Mouse (Mus musculus) retina, embryonic 14.5 days (tissue): Measurements from ENCODE around the gene Gm13275.
"Not testable (repeated sequence)": the region's sequence is repeated elsewhere in the genome, so short reads cannot be mapped to it uniquely, and the experiment has no call there.

Experiments
- DNase-seq: peaks from one replicate; pipeline ENCODE4 v3.0.0-alpha.2; 2015; ENCODE audit warnings: low spot score

The Gm13275 gene

DNA sequence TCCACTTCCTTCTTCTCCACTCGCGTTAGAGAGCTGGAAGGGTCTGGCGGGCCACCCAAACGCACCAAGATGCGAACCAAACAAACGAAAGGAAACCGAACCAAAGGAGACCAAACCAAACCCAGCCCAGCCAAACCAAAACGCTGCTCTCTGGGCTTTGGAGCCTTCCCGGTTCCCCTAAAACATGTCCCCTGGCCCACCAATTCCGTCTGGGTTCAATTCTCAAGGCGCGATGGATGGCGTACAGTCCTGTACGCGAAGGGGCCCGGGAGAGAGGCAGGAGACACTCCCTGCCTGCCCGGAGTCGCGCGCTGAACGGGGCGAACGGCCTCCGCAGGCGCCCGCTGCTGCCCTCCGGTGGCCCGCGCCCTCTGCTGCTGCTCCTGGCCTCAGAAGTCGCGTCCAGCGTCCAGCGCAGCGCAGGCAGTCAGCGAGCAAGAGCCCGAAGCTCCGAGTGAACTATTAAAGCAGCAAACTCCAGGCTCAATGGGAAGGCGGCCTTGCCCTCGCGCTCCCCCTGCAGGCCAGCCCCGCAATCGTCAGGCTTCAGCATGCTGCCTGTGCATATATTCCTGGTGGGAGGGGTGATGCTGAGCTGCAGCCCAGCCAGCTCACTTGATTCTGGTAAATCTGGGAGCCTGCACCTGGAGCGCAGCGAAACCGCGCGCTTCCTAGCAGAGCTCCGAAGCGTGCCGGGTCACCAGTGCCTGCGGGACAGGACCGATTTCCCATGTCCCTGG, at the start of gene Gm13275:
Gm13275 (plus strand) TSS at position 552 of the 740 bp plus-strand sequence.
- DNase-seq, result not testable (repeated sequence)

DNA sequence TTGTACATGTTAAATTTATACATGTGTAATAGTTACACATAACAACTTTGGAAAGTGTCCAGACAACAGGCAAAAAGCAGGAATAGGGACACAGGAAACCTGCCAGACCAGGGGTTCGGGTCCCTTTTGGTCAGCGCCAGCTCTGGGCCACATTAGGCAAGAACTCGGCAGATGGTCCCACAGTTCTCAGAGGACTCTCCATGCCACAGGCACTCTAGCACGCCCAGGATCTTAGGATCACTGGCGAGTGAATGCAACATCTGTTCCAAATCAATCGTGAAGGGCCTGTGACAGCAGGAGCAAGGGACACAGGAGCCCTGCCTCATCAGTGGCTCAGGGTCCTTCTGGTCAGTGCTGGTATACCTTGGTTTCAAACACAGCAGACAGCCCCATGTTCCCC, 44.4 kb upstream of the Gm13275 start:
- no peak for DNase-seq

DNA sequence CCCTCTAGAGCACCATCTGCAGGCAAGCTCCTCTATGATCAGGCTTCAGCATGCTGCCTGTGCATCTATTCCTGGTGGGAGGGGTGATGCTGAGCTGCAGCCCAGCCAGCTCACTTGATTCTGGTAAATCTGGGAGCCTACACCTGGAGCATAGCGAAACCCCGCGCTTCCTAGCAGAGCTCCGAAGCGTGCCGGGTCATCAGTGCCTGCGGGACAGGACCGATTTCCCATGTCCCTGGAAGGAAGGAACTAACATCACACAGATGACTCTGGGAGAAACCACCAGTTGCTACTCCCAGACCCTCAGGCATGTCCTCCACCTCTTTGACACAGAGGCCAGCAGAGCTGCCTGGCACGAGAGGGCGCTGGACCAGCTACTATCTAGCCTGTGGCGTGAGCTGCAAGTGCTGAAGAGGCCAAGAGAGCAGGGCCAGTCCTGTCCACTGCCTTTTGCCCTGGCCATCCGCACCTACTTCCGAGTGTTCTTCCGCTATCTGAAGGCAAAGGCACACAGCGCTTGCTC, 39.4 kb upstream of the Gm13275 start, which contains the start of gene Gm13271:
Gm13271 (plus strand) TSS at position 51 of the 523 bp plus-strand sequence.
- not testable (repeated sequence) for DNase-seq

DNA sequence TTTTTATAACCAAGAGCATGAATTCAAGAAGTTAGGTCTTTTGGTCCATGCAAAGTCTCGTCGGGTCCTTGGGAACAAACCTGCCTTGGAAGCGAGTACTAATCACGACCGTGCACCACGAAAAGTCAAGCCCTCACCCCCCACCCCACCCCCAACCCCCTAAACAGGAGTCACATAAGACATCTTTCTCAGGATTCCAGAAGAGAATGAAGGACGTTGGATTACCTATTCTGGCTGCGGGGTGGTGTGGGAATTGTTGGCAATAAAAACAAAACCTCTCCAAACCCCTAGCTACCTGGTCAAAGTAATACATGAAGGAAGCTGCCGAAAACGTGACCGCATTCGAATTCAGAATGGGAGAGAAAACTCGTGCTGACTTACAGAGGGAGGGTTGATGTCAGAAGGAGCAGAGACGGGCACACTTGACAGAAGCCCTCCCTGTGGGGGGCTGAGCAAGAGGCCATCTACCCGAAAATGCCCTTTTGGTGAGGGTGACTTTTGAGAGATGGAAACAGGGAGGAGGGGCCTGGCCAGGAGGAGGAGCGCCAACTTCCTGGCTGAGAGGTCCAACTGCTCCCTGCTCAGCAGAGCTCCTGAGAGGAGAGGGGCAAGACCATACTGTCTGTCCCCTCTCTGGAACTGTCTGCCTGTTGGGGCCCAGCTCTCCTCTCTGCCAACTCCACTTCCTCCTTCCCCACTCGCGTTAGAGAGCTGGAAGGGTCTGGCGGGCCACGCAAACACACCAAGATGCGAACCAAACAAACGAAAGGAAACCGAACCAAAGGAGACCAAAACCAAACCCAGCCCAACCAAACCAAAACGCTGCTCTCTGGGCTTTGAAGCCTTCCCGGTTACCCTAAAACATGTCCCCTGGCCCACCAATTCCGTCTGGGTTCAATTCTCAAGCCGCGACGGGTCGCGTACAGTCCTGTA, 37.4 kb upstream of the Gm13275 start:
- not testable (repeated sequence) for DNase-seq

DNA sequence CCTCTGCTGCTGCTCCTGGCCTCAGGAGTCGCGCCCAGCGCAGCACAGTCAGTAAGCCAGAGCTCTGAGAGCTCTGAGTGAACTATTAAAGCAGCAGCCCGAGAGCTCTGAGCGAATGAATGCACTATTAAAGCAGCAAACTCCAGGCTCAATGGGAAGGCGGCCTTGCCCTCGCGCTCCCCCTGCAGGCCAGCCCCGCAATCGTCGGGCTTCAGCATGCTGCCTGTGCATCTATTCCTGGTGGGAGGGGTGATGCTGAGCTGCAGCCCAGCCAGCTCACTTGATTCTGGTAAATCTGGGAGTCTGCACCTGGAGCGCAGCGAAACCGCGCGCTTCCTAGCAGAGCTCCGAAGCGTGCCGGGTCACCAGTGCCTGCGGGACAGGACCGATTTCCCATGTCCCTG, 36.7 kb upstream of the Gm13275 start:
- DNase-seq, result not testable (repeated sequence)

DNA sequence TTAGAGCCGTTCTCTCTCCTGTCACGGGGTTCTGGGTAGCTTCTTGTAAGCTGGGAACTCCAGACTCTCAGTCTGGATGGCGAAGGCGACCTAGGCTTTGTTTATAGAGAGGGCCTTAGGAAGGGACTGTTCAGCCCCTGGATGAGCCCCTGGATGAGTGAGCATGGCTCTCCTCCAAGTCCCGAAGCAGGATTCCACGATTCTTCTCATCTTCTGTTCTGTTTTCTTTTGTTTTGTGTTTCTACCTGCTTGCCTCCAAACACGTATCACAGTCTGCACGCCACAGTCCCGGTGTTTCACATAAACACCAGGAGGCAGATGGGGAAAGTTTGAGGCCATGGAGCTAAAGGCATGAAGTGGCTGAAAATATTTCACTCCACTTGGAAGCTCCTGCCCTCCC, 35.5 kb upstream of the Gm13275 start:
- DNase-seq, result not testable (repeated sequence)

DNA sequence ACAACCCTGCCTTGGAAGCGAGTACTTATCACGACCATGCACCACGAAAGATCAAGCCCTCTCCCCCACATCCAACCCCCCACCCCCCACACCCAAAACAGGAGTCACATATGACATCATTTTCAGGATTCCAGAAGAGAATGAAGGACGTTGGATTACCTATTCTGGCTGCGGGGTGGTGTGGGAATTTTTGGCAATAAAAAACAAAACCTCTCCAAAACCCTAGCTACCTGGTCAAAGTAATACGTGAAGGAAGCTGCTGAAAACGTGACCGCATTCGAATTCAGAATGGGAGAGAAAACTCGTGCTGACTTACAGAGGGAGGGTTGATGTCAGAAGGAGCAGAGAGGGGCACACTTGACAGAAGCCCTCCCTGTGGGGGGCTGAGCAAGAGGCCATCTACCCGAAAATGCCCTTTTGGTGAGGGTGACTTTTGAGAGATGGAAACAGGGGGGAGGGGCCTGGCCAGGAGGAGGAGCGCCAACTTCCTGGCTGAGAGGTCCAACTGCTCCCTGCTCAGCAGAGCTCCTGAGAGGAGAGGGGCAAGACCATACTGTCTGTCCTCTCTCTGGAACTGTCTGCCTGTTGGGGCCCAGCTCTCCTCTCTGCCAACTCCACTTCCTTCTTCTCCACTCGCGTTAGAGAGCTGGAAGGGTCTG, 34.5 kb upstream of the Gm13275 start, which contains the start of gene Gm13283:
Gm13283 (plus strand) TSS at position 510 of the 659 bp plus-strand sequence.
- not testable (repeated sequence) for DNase-seq

DNA sequence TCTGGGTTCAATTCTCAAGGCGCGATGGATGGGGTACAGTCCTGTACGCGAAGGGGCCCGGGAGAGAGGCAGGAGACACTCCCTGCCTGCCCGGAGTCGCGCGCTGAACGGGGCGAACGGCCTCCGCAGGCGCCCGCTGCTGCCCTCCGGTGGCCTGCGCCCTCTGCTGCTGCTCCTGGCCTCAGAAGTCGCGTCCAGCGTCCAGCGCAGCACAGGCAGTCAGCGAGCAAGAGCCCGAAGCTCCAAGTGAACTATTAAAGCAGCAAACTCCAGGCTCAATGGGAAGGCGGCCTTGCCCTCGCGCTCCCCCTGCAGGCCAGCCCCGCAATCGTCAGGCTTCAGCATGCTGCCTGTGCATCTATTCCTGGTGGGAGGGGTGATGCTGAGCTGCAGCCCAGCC, 33.9 kb upstream of the Gm13275 start:
- not testable (repeated sequence) for DNase-seq

DNA sequence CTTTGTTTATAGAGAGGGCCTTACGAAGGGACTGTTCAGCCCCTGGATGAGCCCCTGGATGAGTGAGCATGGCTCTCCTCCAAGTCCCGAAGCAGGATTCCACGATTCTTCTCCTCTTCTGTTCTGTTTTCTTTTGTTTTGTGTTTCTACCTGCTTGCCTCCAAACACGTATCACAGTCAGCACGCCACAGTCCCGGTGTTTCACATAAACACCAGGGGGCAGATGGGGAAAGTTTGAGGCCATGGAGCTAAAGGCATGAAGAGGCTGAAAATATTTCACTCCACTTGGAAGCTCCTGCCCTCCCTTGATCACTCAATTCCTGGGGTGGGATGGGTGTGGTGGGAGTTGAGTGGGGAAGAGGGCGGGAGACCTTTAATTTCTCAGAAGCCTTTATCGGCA, 32.5 kb upstream of the Gm13275 start:
- not testable (repeated sequence) for DNase-seq

DNA sequence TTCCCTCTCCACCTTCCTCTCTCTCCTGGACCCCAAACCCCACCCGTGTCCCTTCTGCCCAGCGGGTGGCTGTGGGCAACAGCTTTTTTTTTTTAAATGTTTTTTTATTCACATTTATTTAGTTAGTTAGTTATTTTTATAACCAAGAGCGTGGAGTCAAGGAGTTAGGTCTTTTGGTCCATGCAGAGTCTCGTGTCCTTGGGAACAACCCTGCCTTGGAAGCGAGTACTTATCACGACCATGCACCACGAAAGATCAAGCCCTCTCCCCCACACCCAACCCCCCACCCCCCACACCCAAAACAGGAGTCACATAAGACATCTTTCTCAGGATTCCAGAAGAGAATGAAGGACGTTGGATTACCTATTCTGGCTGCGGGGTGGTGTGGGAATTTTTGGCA, 31.9 kb upstream of the Gm13275 start:
- DNase-seq, result not testable (repeated sequence)

DNA sequence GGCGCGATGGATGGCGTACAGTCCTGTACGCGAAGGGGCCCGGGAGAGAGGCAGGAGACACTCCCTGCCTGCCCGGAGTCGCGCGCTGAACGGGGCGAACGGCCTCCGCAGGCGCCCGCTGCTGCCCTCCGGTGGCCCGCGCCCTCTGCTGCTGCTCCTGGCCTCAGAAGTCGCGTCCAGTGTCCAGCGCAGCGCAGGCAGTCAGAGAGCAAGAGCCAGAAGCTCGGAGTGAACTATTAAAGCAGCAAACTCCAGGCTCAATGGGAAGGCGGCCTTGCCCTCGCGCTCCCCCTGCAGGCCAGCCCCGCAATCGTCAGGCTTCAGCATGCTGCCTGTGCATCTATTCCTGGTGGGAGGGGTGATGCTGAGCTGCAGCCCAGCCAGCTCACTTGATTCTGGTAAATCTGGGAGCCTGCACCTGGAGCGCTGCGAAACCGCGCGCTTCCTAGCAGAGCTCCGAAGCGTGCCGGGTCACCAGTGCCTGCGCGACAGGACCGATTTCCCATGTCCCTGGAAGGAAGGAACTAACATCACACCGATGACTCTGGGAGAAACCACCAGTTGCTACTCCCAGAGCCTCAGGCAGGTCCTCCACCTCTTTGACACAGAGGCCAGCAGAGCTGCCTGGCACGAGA, 30.8 kb upstream of the Gm13275 start:
- DNase-seq, result peak; percentile 29

DNA sequence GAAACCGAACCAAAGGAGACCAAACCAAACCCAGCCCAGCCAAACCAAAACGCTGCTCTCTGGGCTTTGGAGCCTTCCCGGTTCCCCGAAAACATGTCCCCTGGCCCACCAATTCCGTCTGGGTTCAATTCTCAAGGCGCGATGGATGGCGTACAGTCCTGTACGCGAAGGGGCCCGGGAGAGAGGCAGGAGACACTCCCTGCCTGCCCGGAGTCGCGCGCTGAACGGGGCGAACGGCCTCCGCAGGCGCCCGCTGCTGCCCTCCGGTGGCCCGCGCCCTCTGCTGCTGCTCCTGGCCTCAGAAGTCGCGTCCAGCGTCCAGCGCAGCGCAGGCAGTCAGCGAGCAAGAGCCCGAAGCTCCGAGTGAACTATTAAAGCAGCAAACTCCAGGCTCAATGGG, 20.8 kb upstream of the Gm13275 start, which contains the start of gene Gm13290:
Gm13290 (plus strand) TSS at position 301 of the 400 bp plus-strand sequence.
- DNase-seq, result not testable (repeated sequence)

DNA sequence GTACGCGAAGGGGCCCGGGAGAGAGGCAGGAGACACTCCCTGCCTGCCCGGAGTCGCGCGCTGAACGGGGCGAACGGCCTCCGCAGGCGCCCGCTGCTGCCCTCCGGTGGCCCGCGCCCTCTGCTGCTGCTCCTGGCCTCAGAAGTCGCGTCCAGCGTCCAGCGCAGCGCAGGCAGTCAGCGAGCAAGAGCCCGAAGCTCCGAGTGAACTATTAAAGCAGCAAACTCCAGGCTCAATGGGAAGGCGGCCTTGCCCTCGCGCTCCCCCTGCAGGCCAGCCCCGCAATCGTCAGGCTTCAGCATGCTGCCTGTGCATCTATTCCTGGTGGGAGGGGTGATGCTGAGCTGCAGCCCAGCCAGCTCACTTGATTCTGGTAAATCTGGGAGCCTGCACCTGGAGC, 17.7 kb upstream of the Gm13275 start, which contains the start of gene Gm13289:
Gm13289 (plus strand) TSS at position 301 of the 400 bp plus-strand sequence.
- DNase-seq, result not testable (repeated sequence)

DNA sequence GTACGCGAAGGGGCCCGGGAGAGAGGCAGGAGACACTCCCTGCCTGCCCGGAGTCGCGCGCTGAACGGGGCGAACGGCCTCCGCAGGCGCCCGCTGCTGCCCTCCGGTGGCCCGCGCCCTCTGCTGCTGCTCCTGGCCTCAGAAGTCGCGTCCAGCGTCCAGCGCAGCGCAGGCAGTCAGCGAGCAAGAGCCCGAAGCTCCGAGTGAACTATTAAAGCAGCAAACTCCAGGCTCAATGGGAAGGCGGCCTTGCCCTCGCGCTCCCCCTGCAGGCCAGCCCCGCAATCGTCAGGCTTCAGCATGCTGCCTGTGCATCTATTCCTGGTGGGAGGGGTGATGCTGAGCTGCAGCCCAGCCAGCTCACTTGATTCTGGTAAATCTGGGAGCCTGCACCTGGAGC, 14.7 kb upstream of the Gm13275 start, which contains the start of gene Gm13272:
Gm13272 (plus strand) TSS at position 301 of the 400 bp plus-strand sequence.
- DNase-seq, result not testable (repeated sequence)

DNA sequence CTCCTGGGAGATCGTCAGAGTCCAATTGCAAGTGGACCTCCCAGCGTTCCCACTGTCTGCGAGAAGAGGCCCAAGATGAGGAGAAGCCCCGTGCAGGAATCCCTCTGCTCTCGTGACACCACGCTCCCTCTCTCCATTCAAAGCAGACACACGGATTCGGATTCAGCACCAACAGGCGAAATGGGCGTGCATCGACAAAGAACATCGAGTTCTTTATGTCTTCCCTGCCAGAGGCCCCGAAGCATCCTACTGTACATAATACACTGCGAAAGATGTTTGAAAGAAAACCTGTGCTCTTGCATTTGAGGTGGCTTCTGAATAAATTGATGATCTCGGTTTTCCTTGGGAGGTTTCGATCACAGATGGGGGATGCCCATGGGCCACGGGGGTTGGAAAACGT, 14.0 kb upstream of the Gm13275 start:
- not testable (repeated sequence) for DNase-seq

DNA sequence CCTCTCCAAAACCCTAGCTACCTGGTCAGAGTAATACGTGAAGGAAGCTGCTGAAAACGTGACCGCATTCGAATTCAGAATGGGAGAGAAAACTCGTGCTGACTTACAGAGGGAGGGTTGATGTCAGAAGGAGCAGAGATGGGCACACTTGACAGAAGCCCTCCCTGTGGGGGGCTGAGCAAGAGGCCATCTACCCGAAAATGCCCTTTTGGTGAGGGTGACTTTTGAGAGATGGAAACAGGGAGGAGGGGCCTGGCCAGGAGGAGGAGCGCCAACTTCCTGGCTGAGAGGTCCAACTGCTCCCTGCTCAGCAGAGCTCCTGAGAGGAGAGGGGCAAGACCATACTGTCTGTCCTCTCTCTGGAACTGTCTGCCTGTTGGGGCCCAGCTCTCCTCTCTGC, 12.5 kb upstream of the Gm13275 start, which contains the start of gene Ifnz:
Ifnz (plus strand) TSS at position 301 of the 400 bp plus-strand sequence.
- not testable (repeated sequence) for DNase-seq

DNA sequence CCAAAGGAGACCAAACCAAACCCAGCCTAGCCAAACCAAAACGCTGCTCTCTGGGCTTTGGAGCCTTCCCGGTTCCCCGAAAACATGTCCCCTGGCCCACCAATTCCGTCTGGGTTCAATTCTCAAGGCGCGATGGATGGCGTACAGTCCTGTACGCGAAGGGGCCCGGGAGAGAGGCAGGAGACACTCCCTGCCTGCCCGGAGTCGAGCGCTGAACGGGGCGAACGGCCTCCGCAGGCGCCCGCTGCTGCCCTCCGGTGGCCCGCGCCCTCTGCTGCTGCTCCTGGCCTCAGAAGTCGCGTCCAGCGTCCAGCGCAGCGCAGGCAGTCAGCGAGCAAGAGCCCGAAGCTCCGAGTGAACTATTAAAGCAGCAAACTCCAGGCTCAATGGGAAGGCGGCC, 12.0 kb upstream of the Gm13275 start:
- not testable (repeated sequence) for DNase-seq

DNA sequence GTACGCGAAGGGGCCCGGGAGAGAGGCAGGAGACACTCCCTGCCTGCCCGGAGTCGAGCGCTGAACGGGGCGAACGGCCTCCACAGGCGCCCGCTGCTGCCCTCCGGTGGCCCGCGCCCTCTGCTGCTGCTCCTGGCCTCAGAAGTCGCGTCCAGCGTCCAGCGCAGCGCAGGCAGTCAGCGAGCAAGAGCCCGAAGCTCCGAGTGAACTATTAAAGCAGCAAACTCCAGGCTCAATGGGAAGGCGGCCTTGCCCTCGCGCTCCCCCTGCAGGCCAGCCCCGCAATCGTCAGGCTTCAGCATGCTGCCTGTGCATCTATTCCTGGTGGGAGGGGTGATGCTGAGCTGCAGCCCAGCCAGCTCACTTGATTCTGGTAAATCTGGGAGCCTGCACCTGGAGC, 8.9 kb upstream of the Gm13275 start, which contains the start of gene Gm13276:
Gm13276 (plus strand) TSS at position 301 of the 400 bp plus-strand sequence.
- DNase-seq, result not testable (repeated sequence)

DNA sequence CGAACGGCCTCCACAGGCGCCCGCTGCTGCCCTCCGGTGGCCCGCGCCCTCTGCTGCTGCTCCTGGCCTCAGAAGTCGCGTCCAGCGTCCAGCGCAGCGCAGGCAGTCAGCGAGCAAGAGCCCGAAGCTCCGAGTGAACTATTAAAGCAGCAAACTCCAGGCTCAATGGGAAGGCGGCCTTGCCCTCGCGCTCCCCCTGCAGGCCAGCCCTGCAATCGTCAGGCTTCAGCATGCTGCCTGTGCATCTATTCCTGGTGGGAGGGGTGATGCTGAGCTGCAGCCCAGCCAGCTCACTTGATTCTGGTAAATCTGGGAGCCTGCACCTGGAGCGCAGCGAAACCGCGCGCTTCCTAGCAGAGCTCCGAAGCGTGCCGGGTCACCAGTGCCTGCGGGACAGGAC, 5.9 kb upstream of the Gm13275 start, which contains the start of gene Gm13277:
Gm13277 (plus strand) TSS at position 231 of the 400 bp plus-strand sequence.
- DNase-seq, result not testable (repeated sequence)

DNA sequence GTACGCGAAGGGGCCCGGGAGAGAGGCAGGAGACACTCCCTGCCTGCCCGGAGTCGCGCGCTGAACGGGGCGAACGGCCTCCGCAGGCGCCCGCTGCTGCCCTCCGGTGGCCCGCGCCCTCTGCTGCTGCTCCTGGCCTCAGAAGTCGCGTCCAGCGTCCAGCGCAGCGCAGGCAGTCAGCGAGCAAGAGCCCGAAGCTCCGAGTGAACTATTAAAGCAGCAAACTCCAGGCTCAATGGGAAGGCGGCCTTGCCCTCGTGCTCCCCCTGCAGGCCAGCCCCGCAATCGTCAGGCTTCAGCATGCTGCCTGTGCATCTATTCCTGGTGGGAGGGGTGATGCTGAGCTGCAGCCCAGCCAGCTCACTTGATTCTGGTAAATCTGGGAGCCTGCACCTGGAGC, 3.0 kb upstream of the Gm13275 start, which contains the start of gene Gm13278:
Gm13278 (plus strand) TSS at position 301 of the 400 bp plus-strand sequence.
- not testable (repeated sequence) for DNase-seq
